Comparison of ENCODE assay signal across 8 mouse cellular contexts in the genomic region with DNA sequence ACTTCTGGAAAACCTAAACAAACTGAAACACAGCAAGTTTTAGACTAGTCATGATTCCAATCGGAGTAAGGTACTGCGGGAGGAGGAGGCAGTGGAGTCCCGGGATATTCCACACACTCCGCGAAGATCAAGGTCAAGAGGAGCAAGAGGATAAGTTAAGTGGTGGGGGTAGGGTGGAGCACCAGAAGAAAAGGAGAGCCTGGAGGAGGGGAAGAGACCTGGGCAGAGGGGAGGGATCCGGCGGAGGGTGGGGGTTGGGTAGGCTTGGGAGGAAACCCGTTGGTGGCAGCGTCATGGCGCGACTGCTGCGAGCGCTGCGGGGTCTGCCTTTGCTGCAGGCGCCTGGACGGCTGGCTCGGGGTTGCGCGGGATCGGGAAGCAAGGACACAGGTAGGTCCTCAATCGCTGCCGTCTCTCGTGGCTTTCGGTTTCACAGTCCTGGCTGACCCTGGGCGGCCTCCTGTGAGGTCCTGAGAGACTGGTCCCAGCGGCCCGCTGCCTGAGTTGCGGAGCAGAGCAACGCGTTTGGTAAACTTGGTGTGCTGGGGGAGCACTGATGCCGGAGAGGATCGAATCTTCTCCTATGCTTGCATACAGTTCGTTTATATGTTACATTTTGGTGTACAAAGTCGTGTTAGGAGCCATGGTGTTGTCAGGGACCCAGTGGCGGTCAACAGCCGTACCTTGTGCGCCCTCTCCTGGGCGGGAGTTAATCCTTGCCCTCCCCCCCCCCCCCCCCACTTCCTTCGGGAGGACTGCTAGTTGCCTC. TPM values are rescaled to one million over a fixed set of nuclear protein-coding genes. Genes with fewer than 3 reads are reported as not detected.
DNase-seq lines count a peak whose midpoint lies in the region; ATAC-seq and TF ChIP-seq lines count a peak whose summit lies in the region.

Gene Msrb2, plus strand, starts transcription at position 51 of the 769 bp plus-strand sequence.

- no peaks in the 10 kb centered on the region for H3K4me1 ChIP-seq in hindbrain, embryonic 12.5 days
- no peaks in the 10 kb centered on the region for H3K4me1 ChIP-seq in lung, postnatal 0 days (ENCODE audit: insufficient read depth, low read depth, low read length)

- no peaks in the 10 kb centered on the region for H3K36me3 ChIP-seq in hindbrain, embryonic 12.5 days
- no peaks in the 10 kb centered on the region for H3K36me3 ChIP-seq in lung, postnatal 0 days (ENCODE audit: insufficient read depth, low read length)

- peak; percentile 82 for TF ChIP-seq CTCF in lung, postnatal 0 days (IDR thresholded peaks at IDR 0.05)

- H3K9ac ChIP-seq in hindbrain, embryonic 12.5 days, result peak within 1 kb of the TSS; percentile 72
- peak within 1 kb of the TSS; percentile 83 for H3K9ac ChIP-seq in lung, postnatal 0 days (replicated peaks; ENCODE audit: low read depth)

- DNase-seq in Muller cell, postnatal 12 days (ENCODE audit: inconsistent ontology term), result peak; percentile 81
- DNase-seq in cerebellum, postnatal 14 days, result peak; percentile 77 to 86
- peak; percentile 48 to 55 for DNase-seq in frontal cortex, postnatal 14 days (ENCODE audit: low spot score in 2 of 2)
- peak; percentile 71 to 78 for DNase-seq in layer of hippocampus, postnatal 10 days (ENCODE audit: low spot score in 2 of 2)
- peak; percentile 90 for DNase-seq in lung, postnatal 0 days (ENCODE audit: low spot score)
- peak; percentile 69 for DNase-seq in ovary, postnatal 10 days (ENCODE audit: low spot score)
- peak; percentile 43 to 79 for DNase-seq in thymus, postnatal 10 days (ENCODE audit: low spot score in 2 of 2)

- H3K27me3 ChIP-seq in hindbrain, embryonic 12.5 days, result no peaks in the 10 kb centered on the region
- H3K27me3 ChIP-seq in lung, postnatal 0 days (replicated peaks; ENCODE audit: insufficient read depth, low read length), result no peaks in the 10 kb centered on the region

- H3K4me2 ChIP-seq in hindbrain, embryonic 12.5 days (replicated peaks), result peak within 1 kb of the TSS; percentile 70
- peak within 1 kb of the TSS; percentile 69 for H3K4me2 ChIP-seq in lung, postnatal 0 days (replicated peaks; ENCODE audit: low read depth, low read length)

- ATAC-seq in hindbrain, embryonic 12.5 days (ENCODE audit: low FRiP score), result peak; percentile 83
- ATAC-seq in lung, postnatal 0 days, result peak; percentile 91

- no peaks in the 10 kb centered on the region for H3K9me3 ChIP-seq in hindbrain, embryonic 12.5 days (replicated peaks)
- H3K9me3 ChIP-seq in lung, postnatal 0 days (ENCODE audit: low read length), result no peaks in the 10 kb centered on the region

- 0 out of 2 replicates have a peak within 1 kb of the TSS, but pooled peaks have one; percentile 23 for H3K27ac ChIP-seq in hindbrain, embryonic 12.5 days
- H3K27ac ChIP-seq in lung, postnatal 0 days (ENCODE audit: low read length), result peak within 1 kb of the TSS; percentile 82

- peak within 1 kb of the TSS; percentile 62 for H3K4me3 ChIP-seq in hindbrain, embryonic 12.5 days
- H3K4me3 ChIP-seq in lung, postnatal 0 days (ENCODE audit: low read depth, low read length), result peak within 1 kb of the TSS; percentile 85

- WGBS in hindbrain, embryonic 12.5 days, result 1% methylated on average over 37 of the region's 39 CpGs
- under 1% methylated on average over 37 of the region's 39 CpGs for WGBS in lung, postnatal 0 days

- no peak for TF ChIP-seq EP300 in lung, postnatal 0 days (IDR thresholded peaks at IDR 0.05)

RNA-seq across cellular contexts. Expression of gene Msrb2, which starts in this region (rescaled TPM):
- polyA plus RNA-seq in hindbrain, embryonic 12.5 days (2016; fragmentation: Nextera tagmentation; extraction: Ambion mirVana), result 14.8 and 15.6 TPM in 2 replicates
- 10 to 100 TPM; 17.4 to 19.4 TPM for total RNA-seq in layer of hippocampus, postnatal 10 days (2021)
- polyA plus RNA-seq in lung, postnatal 0 days (2015; fragmentation: Nextera tagmentation; extraction: Ambion mirVana), result 27.2 and 29.4 TPM in 2 replicates

Comparison
In these comparisons a context has a peak if more than half of its experiments do, and no peak if none do; other contexts are left out.
1. Peak in every context shown above with its lines: DNase-seq, ATAC-seq, H3K4me3 ChIP-seq and H3K27ac ChIP-seq.